Mouse (Mus musculus) ES-E14 (cell line): ENCODE measurements around the gene Tbc1d8.

Experiments
- CHD2 ChIP-seq: IDR thresholded peaks from 2 replicates; pipeline ENCODE4 v1.6.1; 2014; ENCODE audit warnings: mild to moderate bottlenecking, low read depth, low read length, inconsistent platforms
- HCFC1 ChIP-seq: IDR thresholded peaks from 2 replicates; pipeline ENCODE4 v1.6.1; 2012; ENCODE audit warnings: low read length, inconsistent platforms, borderline replicate concordance; ENCODE audit not compliant: insufficient read depth
- MAFK ChIP-seq: IDR thresholded peaks from 2 replicates; pipeline ENCODE4 v1.6.1; 2014; ENCODE audit warnings: mild to moderate bottlenecking, low read depth, low read length, inconsistent platforms; ENCODE audit not compliant: insufficient read depth
- ZC3H11A ChIP-seq: IDR thresholded peaks from 2 replicates; pipeline ENCODE4 v1.6.1; 2012; ENCODE audit warnings: low read depth, mild to moderate bottlenecking, inconsistent platforms, low read length, borderline replicate concordance
- ZNF384 ChIP-seq: IDR thresholded peaks from 2 replicates; pipeline ENCODE4 v1.6.1; 2012; ENCODE audit warnings: low read depth, low read length, inconsistent platforms

- TF ChIP-seq HCFC1, result no peak
- no peak for TF ChIP-seq CHD2
- TF ChIP-seq ZNF384, result no peak
- TF ChIP-seq ZC3H11A, result no peak
- no peak for TF ChIP-seq MAFK
Measured at GRCm38 (mm10) chr1:39374231-39374809, 104.2 kb downstream of the Tbc1d8 start.
